Mouse (Mus musculus): Measurements from ENCODE around the gene Zfp799.

DNA sequence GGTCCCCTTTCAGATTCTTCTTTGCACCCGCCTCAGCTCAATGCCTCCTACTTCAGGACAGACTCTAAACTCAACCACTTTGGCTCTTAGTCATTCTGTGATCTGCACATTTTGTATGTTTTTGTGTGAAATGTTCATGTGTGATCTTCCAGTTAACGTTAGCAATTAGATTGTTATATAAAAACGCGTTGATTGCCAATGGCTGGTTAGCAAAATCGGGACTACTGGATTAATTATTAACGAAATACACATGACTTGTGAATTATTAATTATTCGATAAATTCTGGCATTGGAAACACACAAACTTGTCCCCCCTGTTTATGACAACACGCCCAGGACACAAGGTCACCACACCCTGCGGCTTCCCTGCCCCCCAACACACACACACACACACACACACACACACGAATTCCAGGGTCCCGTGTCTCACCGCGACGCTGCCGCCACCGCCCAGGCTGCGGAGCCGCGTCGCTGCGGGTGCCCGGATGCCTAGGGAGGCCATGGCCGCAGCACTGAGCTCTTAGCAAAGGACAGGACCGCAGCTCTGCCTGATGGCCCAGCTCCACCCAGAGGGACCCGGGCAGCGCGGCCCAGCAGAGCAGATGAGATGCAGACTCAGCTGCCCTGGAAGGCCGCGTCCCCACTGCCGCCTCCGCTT is 42.5 kb downstream of the Zfp799 start:
- no peak for TF ChIP-seq CTCF (IDR thresholded peaks at IDR 0.05; ENCODE audit: control insufficient read depth, insufficient read depth, insufficient read length)
- TF ChIP-seq CEBPB (IDR thresholded peaks at IDR 0.05; ENCODE audit: low read depth): no peak
- no peak for TF ChIP-seq FOSL1 (IDR thresholded peaks at IDR 0.05; ENCODE audit: insufficient read depth, low read length, poor library complexity, severe bottlenecking)
- no peak for TF ChIP-seq MYOD1 (IDR thresholded peaks at IDR 0.05; ENCODE audit: control insufficient read depth, insufficient read length, low read depth)
- TF ChIP-seq USF1 (IDR thresholded peaks at IDR 0.05; ENCODE audit: low read depth): no peak
- no peak for TF ChIP-seq MAX (IDR thresholded peaks at IDR 0.05)
